Mouse (Mus musculus) hindbrain, embryonic 10.5 days (tissue): ENCODE measurements around the gene Sgk1. TPM values are rescaled to one million over a fixed set of nuclear protein-coding genes. Genes with fewer than 3 reads are reported as not detected.

Experiments
- DNase-seq: peaks from one replicate; pipeline ENCODE4 v3.0.0-alpha.2; 2017; ENCODE audit warnings: low spot score
- H3K27ac ChIP-seq: fragments of 300-500 bp; sonication (generic); 2 replicates; pipeline ENCODE4 v1.5.1; 2016; ENCODE audit warnings: mild to moderate bottlenecking, moderate library complexity
- H3K27me3 ChIP-seq: fragments of 300-500 bp; sonication (generic); 2 replicates; pipeline ENCODE4 v1.6.1; 2016; ENCODE audit warnings: mild to moderate bottlenecking; ENCODE audit not compliant: poor library complexity, insufficient read depth, severe bottlenecking
- H3K36me3 ChIP-seq: fragments of 300-500 bp; sonication (generic); 2 replicates; pipeline ENCODE4 v1.6.1; 2016; ENCODE audit warnings: mild to moderate bottlenecking, moderate library complexity
- H3K4me1 ChIP-seq: fragments of 300-500 bp; sonication (generic); replicated peaks from 2 replicates; pipeline ENCODE4 v1.6.1; 2016; ENCODE audit warnings: mild to moderate bottlenecking
- H3K4me3 ChIP-seq: fragments of 300-500 bp; sonication (generic); 2 replicates; pipeline ENCODE4 v1.5.1; 2016; ENCODE audit warnings: mild to moderate bottlenecking, moderate library complexity
- H3K9me3 ChIP-seq: fragments of 300-500 bp; sonication (generic); 2 replicates; pipeline ENCODE4 v1.6.1; 2016; ENCODE audit warnings: mild to moderate bottlenecking, moderate library complexity
- WGBS: fragments of 180-500 bp; shearing (Covaris S2); methylation state at CpG from one replicate; pipeline ENCODE4 v1.1.7; 2016; 5-methylcytosine and 5-hydroxymethylcytosine counted together
- polyA plus RNA-seq: library from polyadenylated mRNA; unstranded; fragments of >200 nt; fragmentation: Nextera tagmentation; extraction: Ambion mirVana; gene quantifications from 2 replicates; pipeline ENCODE4 v1.2.1, GENCODE M21; 2016

Gene Sgk1
- polyA plus RNA-seq, 1 experiment from 2014 or later = 18.1 TPM

GRCm38 (mm10) chr10:21992834-21993514 lies 111.0 kb downstream of the Sgk1 start:
- WGBS = 1% methylated on average over 30 of the region's 30 CpGs
- DNase-seq = peak; percentile 83
- Histone ChIP-seq H3K4me1 (peaks cover 24% of the 10 kb centered on the region), H3K9me3 (no peaks in the 10 kb centered on the region), H3K36me3 (no peaks in the 10 kb centered on the region), H3K27ac (peak overlapping the region; percentile 45; the same call in 1 of the 2 replicates), H3K27me3 (peaks cover 20% of the 10 kb centered on the region), H3K4me3 (peak overlapping the region; percentile 75)

- WGBS = 2% methylated on average over 60 of the region's 60 CpGs
- H3K4me3 ChIP-seq = peak overlapping the region; percentile 75
Measured at GRCm38 (mm10) chr10:21993515-21994373, 111.8 kb downstream of the Sgk1 start.

GRCm38 (mm10) chr10:21994431-21994914 lies 112.5 kb downstream of the Sgk1 start:
- Histone ChIP-seq H3K27ac (peak overlapping the region; percentile 90), H3K4me3 (peak overlapping the region; percentile 75), H3K4me1 (peaks cover 24% of the 10 kb centered on the region), H3K27me3 (peaks cover 20% of the 10 kb centered on the region), H3K9me3 (no peaks in the 10 kb centered on the region), H3K36me3 (no peaks in the 10 kb centered on the region)
- peak; percentile 95 for DNase-seq
- under 1% methylated on average over 40 of the region's 40 CpGs for WGBS

More at GRCm38 (mm10) chr10:21993515-21994373, 111.8 kb downstream of the Sgk1 start:
- DNase-seq = no peak
- H3K27ac ChIP-seq = peak overlapping the region; percentile 90
- no peaks in the 10 kb centered on the region for H3K36me3 ChIP-seq
- H3K27me3 ChIP-seq = peaks cover 20% of the 10 kb centered on the region
- H3K4me1 ChIP-seq = peaks cover 24% of the 10 kb centered on the region
- no peaks in the 10 kb centered on the region for H3K9me3 ChIP-seq

- 16% methylated on average over 12 of the region's 12 CpGs for WGBS
- peak; percentile 47 for DNase-seq
Measured at GRCm38 (mm10) chr10:21995221-21995620, 113.2 kb downstream of the Sgk1 start.

GRCm38 (mm10) chr10:21995661-21996308 lies 113.8 kb downstream of the Sgk1 start:
- DNase-seq = peak; percentile 73
- peaks cover 27% of the 10 kb centered on the region for H3K4me1 ChIP-seq
- no peaks in the 10 kb centered on the region for H3K36me3 ChIP-seq
- peaks cover 20% of the 10 kb centered on the region for H3K27me3 ChIP-seq
- H3K4me3 ChIP-seq = peak overlapping the region; percentile 75
- no peaks in the 10 kb centered on the region for H3K9me3 ChIP-seq
- 65% methylated on average over 11 of the region's 11 CpGs for WGBS
- H3K27ac ChIP-seq = no peak overlapping the region

More at GRCm38 (mm10) chr10:21995221-21995620, 113.2 kb downstream of the Sgk1 start:
- H3K36me3 ChIP-seq = no peaks in the 10 kb centered on the region
- no peaks in the 10 kb centered on the region for H3K9me3 ChIP-seq
- peak overlapping the region; percentile 90; the same call in 1 of the 2 replicates for H3K27ac ChIP-seq
- peaks cover 20% of the 10 kb centered on the region for H3K27me3 ChIP-seq
- H3K4me3 ChIP-seq = peak overlapping the region; percentile 75
- H3K4me1 ChIP-seq = peaks cover 24% of the 10 kb centered on the region

GRCm38 (mm10) chr10:21996660-21997447 lies 114.9 kb downstream of the Sgk1 start:
- H3K27me3 ChIP-seq = peaks cover 12% of the 10 kb centered on the region
- WGBS = 92% methylated on average over 14 of the region's 14 CpGs
- no peak overlapping the region for H3K4me3 ChIP-seq
- H3K4me1 ChIP-seq = peaks cover 18% of the 10 kb centered on the region
- H3K27ac ChIP-seq = no peak overlapping the region
- no peaks in the 10 kb centered on the region for H3K36me3 ChIP-seq
- no peak for DNase-seq
- H3K9me3 ChIP-seq = no peaks in the 10 kb centered on the region

- H3K36me3 ChIP-seq = no peaks in the 10 kb centered on the region
- no peaks in the 10 kb centered on the region for H3K9me3 ChIP-seq
- no peak overlapping the region for H3K27ac ChIP-seq
- no peak for DNase-seq
- 96% methylated on average over 12 of the region's 12 CpGs for WGBS
- peaks cover 4% of the 10 kb centered on the region for H3K27me3 ChIP-seq
- no peak overlapping the region for H3K4me3 ChIP-seq
- peaks cover 11% of the 10 kb centered on the region for H3K4me1 ChIP-seq
Measured at GRCm38 (mm10) chr10:21997550-21998204, 115.7 kb downstream of the Sgk1 start.

GRCm38 (mm10) chr10:21998503-21999180 lies 116.7 kb downstream of the Sgk1 start:
- 81% methylated on average over 28 of the region's 28 CpGs for WGBS
- Histone ChIP-seq H3K4me1 (peaks cover 6% of the 10 kb centered on the region; the same call in 1 of the 2 replicates), H3K27me3 (no peaks in the 10 kb centered on the region), H3K4me3 (no peak overlapping the region), H3K9me3 (no peaks in the 10 kb centered on the region), H3K27ac (no peak overlapping the region), H3K36me3 (no peaks in the 10 kb centered on the region)
- DNase-seq = no peak

- Histone ChIP-seq H3K9me3 (no peaks in the 10 kb centered on the region), H3K27ac (no peak overlapping the region), H3K4me1 (peaks cover 3% of the 10 kb centered on the region; the same call in 1 of the 2 replicates), H3K27me3 (no peaks in the 10 kb centered on the region), H3K4me3 (no peak overlapping the region), H3K36me3 (no peaks in the 10 kb centered on the region)
- DNase-seq = no peak
- 57% methylated on average over 10 of the region's 10 CpGs for WGBS
Measured at GRCm38 (mm10) chr10:22000491-22001306, 118.7 kb downstream of the Sgk1 start.

- Histone ChIP-seq H3K9me3 (no peaks in the 10 kb centered on the region), H3K36me3 (no peaks in the 10 kb centered on the region), H3K4me3 (no peak overlapping the region), H3K27me3 (no peaks in the 10 kb centered on the region), H3K27ac (no peak overlapping the region), H3K4me1 (peaks cover 3% of the 10 kb centered on the region; the same call in 1 of the 2 replicates)
- DNase-seq = no peak
- 82% methylated on average over 4 of the region's 5 CpGs for WGBS
Measured at GRCm38 (mm10) chr10:22001621-22002020, 119.6 kb downstream of the Sgk1 start.
